Mouse (Mus musculus): ENCODE measurements around the gene Zmiz1.

GRCm38 (mm10) chr14:25686216-25686945, 227.4 kb downstream of the Zmiz1 start:
- no peak for TF ChIP-seq CTCF (IDR thresholded peaks at IDR 0.05; ENCODE audit: control insufficient read depth, insufficient read depth, insufficient read length)
- no peak for TF ChIP-seq MAX (IDR thresholded peaks at IDR 0.05)
- no peak for TF ChIP-seq MYOD1 (IDR thresholded peaks at IDR 0.05; ENCODE audit: control insufficient read depth, insufficient read length, low read depth)

Measured in C2C12 (cell line).